Mouse (Mus musculus) embryonic facial prominence, embryonic 13.5 days (tissue): ENCODE measurements around the gene Palld. TPM values are rescaled to one million over a fixed set of nuclear protein-coding genes. Genes with fewer than 3 reads are reported as not detected.

ENCODE experiments used
- ATAC-seq: fragments of 200-750 bp; cut with Nextera tagmentation; 2 replicates; pipeline ENCODE4 v1.8.0; 2017; ENCODE audit warnings: low read depth; ENCODE audit not compliant: insufficient number of reproducible peaks, insufficient read depth, low FRiP score, low TSS enrichment
- H3K27ac ChIP-seq: fragments of 300-500 bp; sonication (generic); 2 replicates; pipeline ENCODE4 v1.5.1; 2015; ENCODE audit warnings: moderate library complexity, mild to moderate bottlenecking, inconsistent platforms
- H3K27me3 ChIP-seq: fragments of 300-500 bp; sonication (generic); 2 replicates; pipeline ENCODE4 v1.6.1; 2015; ENCODE audit warnings: mild to moderate bottlenecking, inconsistent platforms
- H3K36me3 ChIP-seq: fragments of 300-500 bp; sonication (generic); 2 replicates; pipeline ENCODE4 v1.6.1; 2015; ENCODE audit warnings: mild to moderate bottlenecking, inconsistent platforms
- H3K4me1 ChIP-seq: fragments of 300-500 bp; sonication (generic); 2 replicates; pipeline ENCODE4 v1.6.1; 2015; ENCODE audit warnings: inconsistent platforms
- H3K4me2 ChIP-seq: fragments of 300-500 bp; sonication (generic); 2 replicates; pipeline ENCODE4 v1.6.1; 2015; ENCODE audit warnings: moderate library complexity, mild to moderate bottlenecking, inconsistent platforms
- H3K4me3 ChIP-seq: fragments of 300-500 bp; sonication (generic); 2 replicates; pipeline ENCODE4 v1.5.1; 2015; ENCODE audit warnings: mild to moderate bottlenecking, inconsistent platforms
- H3K9ac ChIP-seq: fragments of 300-500 bp; sonication (generic); 2 replicates; pipeline ENCODE4 v1.6.1; 2015; ENCODE audit warnings: mild to moderate bottlenecking, inconsistent platforms
- H3K9me3 ChIP-seq: fragments of 300-500 bp; sonication (generic); 2 replicates; pipeline ENCODE4 v1.6.1; 2016; ENCODE audit warnings: inconsistent platforms
- WGBS: fragments of 180-500 bp; shearing (Covaris S2); methylation state at CpG from one replicate; pipeline ENCODE4 v1.1.7; 2015; ENCODE audit warnings: mixed read lengths; 5-methylcytosine and 5-hydroxymethylcytosine counted together
- polyA plus RNA-seq: library from polyadenylated mRNA; unstranded; fragments of >200 nt; fragmentation: Nextera tagmentation; extraction: Ambion mirVana; gene quantifications from 2 replicates; pipeline ENCODE4 v1.2.1, GENCODE M21; 2015

Gene Palld
- polyA plus RNA-seq, 1 experiment from 2014 or later = 146 TPM

DNA sequence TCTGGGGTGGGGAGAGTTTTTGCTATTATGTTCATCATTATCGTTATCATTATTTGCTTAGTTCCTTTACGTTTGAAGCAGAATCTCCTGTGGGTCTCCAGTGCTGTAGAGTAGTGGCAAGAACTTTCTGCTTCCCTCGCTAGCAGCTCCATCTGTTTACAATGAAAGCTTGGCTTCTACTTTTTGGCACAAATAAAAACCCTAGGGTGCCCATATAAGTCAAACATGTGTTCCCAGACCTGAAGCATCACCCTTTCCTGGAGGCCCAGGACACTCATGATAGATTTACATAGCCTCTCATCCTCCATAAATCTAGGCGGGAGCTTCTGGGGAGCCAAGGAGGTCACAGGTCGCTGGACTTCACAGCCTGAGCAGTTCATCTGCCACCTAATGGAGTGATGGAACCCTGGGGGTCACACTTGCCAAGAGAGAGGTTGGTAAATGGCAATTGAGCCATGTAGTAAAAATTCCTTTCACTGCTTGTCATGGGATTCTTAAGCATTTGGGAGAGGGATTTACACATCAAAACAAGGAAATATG lies 133.1 kb downstream of the Palld start:
- no peak overlapping the region for H3K4me3 ChIP-seq
- peak overlapping the region; percentile 5; the same call in 1 of the 2 replicates for H3K4me2 ChIP-seq
- ATAC-seq = no peak
- no peak overlapping the region for H3K9ac ChIP-seq
- 56% methylated on average over 5 of the region's 5 CpGs for WGBS
- no peaks in the 10 kb centered on the region for H3K9me3 ChIP-seq
- no peaks in the 10 kb centered on the region for H3K27me3 ChIP-seq
- H3K36me3 ChIP-seq = no peaks in the 10 kb centered on the region
- H3K27ac ChIP-seq = peak overlapping the region; percentile 69
- H3K4me1 ChIP-seq = peaks cover 25% of the 10 kb centered on the region

- 0 out of 2 replicates have a peak, but pooled peaks have one; percentile 21 for ATAC-seq
- H3K36me3 ChIP-seq = peaks cover 10% of the 10 kb centered on the region
- peak overlapping the region; percentile 73 for H3K4me3 ChIP-seq
- H3K4me1 ChIP-seq = peaks cover 46% of the 10 kb centered on the region
- peak overlapping the region; percentile 94 for H3K27ac ChIP-seq
- H3K9me3 ChIP-seq = no peaks in the 10 kb centered on the region
- peak overlapping the region; percentile 89 for H3K9ac ChIP-seq
- WGBS = 6% methylated on average over 8 of the region's 8 CpGs
- H3K4me2 ChIP-seq = peak overlapping the region; percentile 69
- no peaks in the 10 kb centered on the region for H3K27me3 ChIP-seq
These were observed 142.3 kb downstream of the Palld start for GRCm38 (mm10) chr8:61760190-61760578.

GRCm38 (mm10) chr8:61759327-61760189 lies 142.9 kb downstream of the Palld start:
- under 1% methylated on average over 44 of the region's 44 CpGs for WGBS
- peaks cover 46% of the 10 kb centered on the region for H3K4me1 ChIP-seq
- H3K9me3 ChIP-seq = no peaks in the 10 kb centered on the region
- peak overlapping the region; percentile 94 for H3K27ac ChIP-seq
- H3K36me3 ChIP-seq = peaks cover 16% of the 10 kb centered on the region
- peak overlapping the region; percentile 73 for H3K4me3 ChIP-seq
- ATAC-seq = peak; percentile 66
- H3K27me3 ChIP-seq = no peaks in the 10 kb centered on the region
- peak overlapping the region; percentile 69 for H3K4me2 ChIP-seq
- H3K9ac ChIP-seq = peak overlapping the region; percentile 89

DNA sequence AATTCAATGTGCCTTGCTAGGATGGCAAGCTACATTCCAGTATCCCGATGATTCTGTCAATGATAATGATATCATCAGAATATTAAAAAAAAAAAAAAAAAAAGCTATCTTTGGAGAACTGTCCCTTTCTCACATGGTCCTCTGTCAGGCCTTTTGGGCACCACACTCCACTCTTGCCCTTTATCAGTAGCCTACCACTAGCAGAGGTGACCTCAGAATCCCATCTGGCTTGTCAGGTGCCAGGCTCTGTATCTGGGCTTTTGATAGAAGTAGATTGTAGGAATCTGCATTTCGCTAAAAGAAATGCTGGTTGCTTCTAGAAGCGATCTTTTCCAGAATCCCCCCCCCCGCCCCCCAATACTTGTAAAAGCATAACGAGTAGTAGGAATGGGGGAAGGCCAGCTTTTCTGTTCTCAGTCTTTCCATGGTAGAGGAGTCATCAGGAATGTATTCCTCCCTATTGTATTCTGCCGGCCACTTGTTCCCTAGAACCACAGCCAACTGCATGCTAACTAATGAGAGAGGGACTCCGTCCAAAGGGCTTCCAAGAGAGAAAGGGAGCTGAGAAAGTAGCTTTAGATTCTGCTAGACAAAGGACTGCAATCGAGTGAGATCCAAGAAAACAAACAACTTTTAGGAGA lies 143.7 kb downstream of the Palld start:
- H3K9me3 ChIP-seq = no peaks in the 10 kb centered on the region
- H3K4me1 ChIP-seq = peaks cover 46% of the 10 kb centered on the region
- no peaks in the 10 kb centered on the region for H3K27me3 ChIP-seq
- peak overlapping the region; percentile 94 for H3K27ac ChIP-seq
- H3K4me3 ChIP-seq = peak overlapping the region; percentile 73
- peak overlapping the region; percentile 89 for H3K9ac ChIP-seq
- H3K4me2 ChIP-seq = peak overlapping the region; percentile 69
- 11% methylated on average over 8 of the region's 8 CpGs for WGBS
- H3K36me3 ChIP-seq = peaks cover 21% of the 10 kb centered on the region
- ATAC-seq = no peak

DNA sequence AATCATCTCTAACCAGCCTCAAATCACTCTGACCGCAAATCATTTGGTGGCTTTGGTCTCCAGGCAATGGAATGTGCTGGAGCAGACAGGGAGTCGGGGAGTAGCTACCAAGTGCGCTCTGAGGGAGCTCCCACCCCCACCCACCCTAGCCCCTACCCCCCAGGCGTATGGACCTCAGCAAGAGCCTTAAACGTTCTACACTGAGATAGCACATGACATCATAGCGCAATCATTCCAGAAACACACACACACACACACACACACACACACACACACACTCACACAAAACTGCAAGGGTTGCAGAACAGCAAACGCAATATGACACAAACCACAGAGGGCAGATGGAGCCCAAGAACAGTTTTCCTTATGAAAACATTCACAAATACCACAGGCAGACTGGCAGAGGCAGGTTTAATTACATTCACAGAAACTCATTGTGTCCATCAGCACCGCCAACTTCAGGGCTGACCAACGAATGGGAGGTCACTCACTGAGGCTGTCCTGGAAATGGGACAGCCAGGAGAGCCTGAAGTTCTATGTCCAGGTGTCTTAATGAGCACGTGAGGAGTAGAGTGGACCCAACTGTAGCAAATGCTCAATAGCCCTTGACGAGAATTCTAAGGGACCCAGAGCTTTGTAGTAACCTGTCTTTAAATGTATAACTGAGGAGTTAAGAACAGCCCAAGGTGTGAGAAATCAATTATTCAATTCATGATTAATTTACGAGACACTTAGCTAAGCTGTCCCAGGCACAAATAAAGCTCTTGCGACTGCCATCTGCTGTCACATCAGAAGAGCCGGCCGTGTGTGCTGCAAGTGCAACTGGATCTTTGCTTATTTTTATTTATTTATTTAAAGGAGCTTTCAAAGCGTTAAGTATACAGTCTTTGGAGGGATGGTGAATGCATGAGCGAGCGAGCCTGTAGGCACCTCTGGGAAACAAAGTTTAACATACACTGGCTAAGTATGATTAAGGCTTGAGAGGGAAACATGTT lies 145.2 kb downstream of the Palld start:
- Histone ChIP-seq H3K4me2 (peak overlapping the region; percentile 69), H3K27me3 (no peaks in the 10 kb centered on the region), H3K4me3 (peak overlapping the region; percentile 73), H3K27ac (peak overlapping the region; percentile 84), H3K9ac (peak overlapping the region; percentile 62), H3K36me3 (peaks cover 34% of the 10 kb centered on the region), H3K4me1 (peaks cover 46% of the 10 kb centered on the region), H3K9me3 (no peaks in the 10 kb centered on the region)
- WGBS = 15% methylated on average over 18 of the region's 18 CpGs
- peak; percentile 77; the same call in 1 of the 2 replicates for ATAC-seq

DNA sequence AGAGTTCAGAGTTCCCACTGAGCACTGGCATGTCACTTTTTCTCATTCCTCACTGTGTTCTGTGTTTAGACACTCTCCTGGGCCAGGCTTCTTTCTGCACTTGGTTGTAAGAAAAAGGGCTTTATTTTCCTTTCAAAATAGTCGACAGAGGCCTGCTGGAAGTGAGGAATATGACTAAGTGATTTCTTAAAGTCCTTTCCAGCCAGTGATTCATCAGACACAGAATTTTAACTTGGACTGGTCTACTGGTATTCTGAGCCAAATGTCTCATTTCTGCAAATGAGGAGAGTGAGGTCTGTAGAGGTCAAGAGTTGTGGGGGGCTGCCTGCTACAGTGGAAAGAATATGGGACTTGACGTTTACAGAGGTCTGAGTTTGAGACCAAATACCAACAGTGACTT lies 147.3 kb downstream of the Palld start:
- H3K27ac ChIP-seq = no peak overlapping the region
- H3K4me1 ChIP-seq = peaks cover 38% of the 10 kb centered on the region
- H3K4me3 ChIP-seq = no peak overlapping the region
- ATAC-seq = no peak
- H3K27me3 ChIP-seq = no peaks in the 10 kb centered on the region
- no peaks in the 10 kb centered on the region for H3K9me3 ChIP-seq
- H3K36me3 ChIP-seq = peaks cover 50% of the 10 kb centered on the region
- 91% methylated on average over 2 of the region's 2 CpGs for whole genome bisulfite sequencing
- no peak overlapping the region for H3K9ac ChIP-seq
- no peak overlapping the region for H3K4me2 ChIP-seq

DNA sequence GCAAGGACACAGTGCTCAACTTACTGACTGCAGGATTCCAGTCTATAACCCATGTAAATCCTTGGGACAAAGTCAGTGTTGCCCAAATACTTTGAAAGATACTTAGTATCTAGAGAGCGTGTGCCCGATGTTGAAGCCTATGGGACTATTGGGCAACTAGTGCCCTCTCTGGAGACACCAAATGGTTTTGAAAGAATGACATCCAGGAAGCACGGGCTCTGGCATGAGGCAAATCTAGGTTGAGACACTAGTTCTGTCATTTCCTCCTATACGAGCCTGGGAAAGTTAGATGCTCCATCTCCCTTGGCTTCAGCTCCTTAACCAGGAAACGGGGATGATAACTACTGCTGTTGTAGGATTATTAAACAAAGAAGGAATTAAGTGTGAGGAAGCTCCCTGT lies 155.4 kb downstream of the Palld start:
- ATAC-seq = no peak
- WGBS = 92% methylated on average over 5 of the region's 5 CpGs
- H3K4me3 ChIP-seq = no peak overlapping the region

DNA sequence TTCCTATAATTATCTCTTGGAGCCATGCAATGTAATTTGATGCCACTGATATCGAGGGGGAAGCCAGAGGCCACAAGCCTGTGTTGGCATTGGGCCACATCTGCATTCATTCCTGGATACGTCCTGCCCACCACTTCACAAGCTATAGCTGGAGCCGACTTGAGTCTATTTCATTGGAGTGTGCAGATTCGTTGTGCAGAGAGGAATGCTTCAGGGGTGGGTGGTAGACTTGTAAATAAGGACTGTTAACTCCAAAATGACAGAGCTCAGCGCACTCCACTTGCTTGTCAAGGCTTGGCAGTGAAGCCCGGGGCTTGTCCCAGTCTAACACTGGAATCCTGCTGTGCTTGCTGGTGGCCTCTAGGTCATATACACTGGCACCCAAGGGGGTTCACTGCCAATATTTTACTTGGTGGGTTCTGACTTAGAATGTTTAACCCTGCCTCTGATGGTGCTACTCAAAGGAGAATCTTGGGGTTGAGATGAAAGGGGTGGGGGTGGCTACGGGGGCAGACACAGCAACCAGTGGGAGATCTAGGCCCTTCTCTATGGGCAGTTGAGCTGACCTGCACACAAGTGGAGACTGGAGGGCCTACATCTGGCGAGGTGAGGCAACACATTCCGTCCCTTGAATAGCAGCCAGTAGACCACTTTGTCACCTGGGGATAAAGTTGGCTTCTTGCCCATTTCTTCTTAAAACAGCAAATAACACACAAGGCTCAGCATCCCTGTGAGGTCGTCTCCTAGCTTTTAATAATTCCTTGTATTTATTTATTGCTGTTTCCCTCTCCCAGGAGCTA lies 157.1 kb downstream of the Palld start:
- peak overlapping the region; percentile 23; the same call in 1 of the 2 replicates for H3K4me2 ChIP-seq
- peak overlapping the region; percentile 66 for H3K27ac ChIP-seq
- 39% methylated on average over 10 of the region's 10 CpGs for WGBS
- peaks cover 24% of the 10 kb centered on the region for H3K36me3 ChIP-seq
- peak; percentile 76 for ATAC-seq
- H3K9ac ChIP-seq = no peak overlapping the region
- H3K4me1 ChIP-seq = peaks cover 26% of the 10 kb centered on the region
- no peaks in the 10 kb centered on the region for H3K27me3 ChIP-seq
- 0 out of 2 replicates have a peak, but pooled peaks cover 3% of the 10 kb centered on the region for H3K9me3 ChIP-seq
- no peak overlapping the region for H3K4me3 ChIP-seq

More for the DNA sequence above, 155.4 kb downstream of the Palld start:
- H3K27me3 ChIP-seq = no peaks in the 10 kb centered on the region
- 0 out of 2 replicates have a peak, but pooled peaks cover 3% of the 10 kb centered on the region for H3K9me3 ChIP-seq
- H3K9ac ChIP-seq = no peak overlapping the region
- peaks cover 36% of the 10 kb centered on the region for H3K36me3 ChIP-seq
- H3K4me2 ChIP-seq = no peak overlapping the region
- no peak overlapping the region for H3K27ac ChIP-seq
- peaks cover 26% of the 10 kb centered on the region for H3K4me1 ChIP-seq

- no peak overlapping the region for H3K9ac ChIP-seq
- H3K27me3 ChIP-seq = no peaks in the 10 kb centered on the region
- ATAC-seq = no peak
- H3K36me3 ChIP-seq = peaks cover 17% of the 10 kb centered on the region; the same call in 1 of the 2 replicates
- peaks cover 26% of the 10 kb centered on the region for H3K4me1 ChIP-seq
- H3K27ac ChIP-seq = no peak overlapping the region
- no peaks in the 10 kb centered on the region for H3K9me3 ChIP-seq
- H3K4me3 ChIP-seq = no peak overlapping the region
- H3K4me2 ChIP-seq = no peak overlapping the region
- 71% methylated on average over 6 of the region's 6 CpGs for whole genome bisulfite sequencing
These were observed 158.5 kb downstream of the Palld start for GRCm38 (mm10) chr8:61743764-61744562.

- Histone ChIP-seq H3K36me3 (peaks cover 37% of the 10 kb centered on the region), H3K27ac (no peak overlapping the region), H3K4me3 (no peak overlapping the region), H3K9ac (no peak overlapping the region), H3K4me1 (peaks cover 7% of the 10 kb centered on the region; the same call in 1 of the 2 replicates), H3K9me3 (no peaks in the 10 kb centered on the region), H3K27me3 (no peaks in the 10 kb centered on the region), H3K4me2 (no peak overlapping the region)
- WGBS = 87% methylated on average over 4 of the region's 4 CpGs
- no peak for ATAC-seq
These were observed 165.0 kb downstream of the Palld start for GRCm38 (mm10) chr8:61737465-61737864.
